Comparison of ENCODE assay signal across 41 mouse cellular contexts in genomic region chr2:29711877-29712276, GRCm38 (mm10). TPM values are rescaled to one million over a fixed set of nuclear protein-coding genes. Genes with fewer than 3 reads are reported as not detected.
DNase-seq lines count a peak whose midpoint lies in the region; ATAC-seq and TF ChIP-seq lines count a peak whose summit lies in the region.
"Had no signal": no experiment of that assay in that cellular context is flagged by ENCODE, and none has a peak within 500 bp of the region (broad histone marks: within the 10 kb centered on the region; RNA-seq: fewer than 3 reads in every experiment).

No protein-coding gene starts in this region.

- no peak for DNase-seq in cerebellum, adult 2 months
- no peak for DNase-seq in cerebellum, adult 11-12 months
- no peak for DNase-seq in heart, adult 8-10 months (ENCODE audit: low spot score)
- peak; percentile 71 for DNase-seq in NIH3T3 (ENCODE audit: low read depth)
- no peak for DNase-seq in forebrain, embryonic 14.5 days (ENCODE audit: low spot score)
- DNase-seq: adrenal gland, adult 2 months; cerebellum, adult 9-11 months; embryo, embryonic 11 days; gastrocnemius, postnatal 14 days; kidney, adult 18-20 months; kidney, postnatal 36 days; left cerebral cortex, postnatal 4 days; liver, postnatal 0 days; midbrain, embryonic 14.5 days; right cerebral cortex, postnatal 25 days; thymus, adult 18-20 months; thymus, postnatal 25 days had no signal

- H3ac ChIP-seq in myocyte (ENCODE audit: control insufficient read depth, insufficient read length) = no peak overlapping the region

- peaks cover 58% of the 10 kb centered on the region for H3K36me3 ChIP-seq in heart, embryonic 14.5 days (ENCODE audit: control insufficient read depth, insufficient read depth, low read length)
- peaks cover 4% of the 10 kb centered on the region for H3K36me3 ChIP-seq in myocyte (ENCODE audit: control insufficient read depth, insufficient read depth)
- peaks cover 37% of the 10 kb centered on the region for H3K36me3 ChIP-seq in forebrain, embryonic 15.5 days
- peaks cover 67% of the 10 kb centered on the region for H3K36me3 ChIP-seq in forebrain, embryonic 14.5 days (ENCODE audit: control insufficient read depth, insufficient read depth, low read length)

- no peaks in the 10 kb centered on the region for H3K9me3 ChIP-seq in heart, embryonic 14.5 days (ENCODE audit: control insufficient read depth, low read length)
- no peaks in the 10 kb centered on the region for H3K9me3 ChIP-seq in forebrain, embryonic 15.5 days
- no peaks in the 10 kb centered on the region for H3K9me3 ChIP-seq in forebrain, embryonic 14.5 days (replicated peaks; ENCODE audit: control insufficient read depth, low read length)
- H3K9me3 ChIP-seq: embryonic facial prominence, embryonic 13.5 days; G1E; heart, embryonic 15.5 days; liver, embryonic 12.5 days; neural tube, embryonic 15.5 days; stomach, embryonic 15.5 days had no signal

- H3K4me2 ChIP-seq in heart, embryonic 14.5 days (ENCODE audit: low read length) = no peak overlapping the region
- peak overlapping the region; percentile 68 for H3K4me2 ChIP-seq in myocyte (ENCODE audit: low read depth)
- no peak overlapping the region for H3K4me2 ChIP-seq in forebrain, embryonic 15.5 days (replicated peaks)
- H3K4me2 ChIP-seq in forebrain, embryonic 14.5 days (ENCODE audit: low read length) = no peak overlapping the region
- H3K4me2 ChIP-seq: embryonic facial prominence, embryonic 13.5 days; heart, embryonic 15.5 days; liver, embryonic 12.5 days; neural tube, embryonic 15.5 days; stomach, embryonic 15.5 days had no signal

- TF ChIP-seq CTCF in cerebellum, adult 2 months (IDR thresholded peaks at IDR 0.05; ENCODE audit: borderline replicate concordance, insufficient read depth, low read depth, low read length) = no peak

- no peaks in the 10 kb centered on the region for H3K27me3 ChIP-seq in cerebellum, adult 2 months (ENCODE audit: control insufficient read depth, insufficient read depth, low read length)
- no peaks in the 10 kb centered on the region for H3K27me3 ChIP-seq in heart, embryonic 14.5 days (ENCODE audit: control insufficient read depth, insufficient read depth, low read length)
- H3K27me3 ChIP-seq in myocyte (ENCODE audit: control insufficient read depth, insufficient read depth, insufficient read length) = no peaks in the 10 kb centered on the region
- H3K27me3 ChIP-seq in forebrain, embryonic 15.5 days = no peaks in the 10 kb centered on the region
- H3K27me3 ChIP-seq in forebrain, embryonic 14.5 days (replicated peaks; ENCODE audit: control insufficient read depth, insufficient read depth, low read length) = no peaks in the 10 kb centered on the region
- H3K27me3 ChIP-seq: embryonic facial prominence, embryonic 13.5 days; heart, embryonic 15.5 days; liver, embryonic 12.5 days; neural tube, embryonic 15.5 days; Patski; stomach, embryonic 15.5 days had no signal

- no peaks in the 10 kb centered on the region for H3K79me2 ChIP-seq in myocyte (ENCODE audit: control insufficient read depth, insufficient read depth)

- peaks cover 46% of the 10 kb centered on the region for H3K4me1 ChIP-seq in cerebellum, adult 2 months (ENCODE audit: control insufficient read depth, insufficient read depth, low read length)
- peaks cover 35 to 46% of the 10 kb centered on the region in 2 experiments for H3K4me1 ChIP-seq in heart, embryonic 14.5 days (ENCODE audit: control insufficient read depth in 2 of 2, insufficient read depth in 2 of 2, low read length in 2 of 2)
- H3K4me1 ChIP-seq in forebrain, embryonic 15.5 days = no peaks in the 10 kb centered on the region
- no peaks in the 10 kb centered on the region for H3K4me1 ChIP-seq in forebrain, embryonic 14.5 days (ENCODE audit: control insufficient read depth, insufficient read depth, low read length)
- H3K4me1 ChIP-seq: liver, embryonic 12.5 days had no signal

- 44% methylated on average over 5 of the region's 5 CpGs for WGBS in cerebellum, adult 2 months
- WGBS in heart, embryonic 14.5 days = 49% methylated on average over 5 of the region's 5 CpGs
- WGBS in forebrain, embryonic 15.5 days = 90% methylated on average over 5 of the region's 5 CpGs
- WGBS in forebrain, embryonic 14.5 days = 91% methylated on average over 5 of the region's 5 CpGs

- ATAC-seq in heart, embryonic 14.5 days (ENCODE audit: insufficient number of reproducible peaks, insufficient read depth, low FRiP score, low read depth) = no peak
- ATAC-seq in forebrain, embryonic 15.5 days (replicated peaks) = no peak
- no peak for ATAC-seq in forebrain, embryonic 14.5 days
- ATAC-seq: CD4-positive, CD25-positive, alpha-beta regulatory T cell, adult 4 months; forebrain, embryonic 16.5 days; hindbrain, embryonic 16.5 days; liver, embryonic 12.5 days; liver, postnatal 0 days; Patski had no signal

- 0 out of 2 replicates have a peak overlapping the region, but pooled peaks have one; percentile 16 for H3K9ac ChIP-seq in heart, embryonic 14.5 days (ENCODE audit: low read length)
- H3K9ac ChIP-seq in forebrain, embryonic 15.5 days (replicated peaks) = no peak overlapping the region
- no peak overlapping the region for H3K9ac ChIP-seq in forebrain, embryonic 14.5 days (ENCODE audit: low read length)
- H3K9ac ChIP-seq: embryonic facial prominence, embryonic 13.5 days; heart, embryonic 15.5 days; liver, embryonic 12.5 days; liver, postnatal 0 days; neural tube, embryonic 15.5 days; stomach, embryonic 15.5 days had no signal

- no peak for TF ChIP-seq POLR2A in cerebellum, adult 2 months (IDR thresholded peaks at IDR 0.05; ENCODE audit: borderline replicate concordance, insufficient read depth, low read length)
- no peak for TF ChIP-seq POLR2A in myocyte (IDR thresholded peaks at IDR 0.05; ENCODE audit: insufficient read length, low read depth)

- H3K27ac ChIP-seq in cerebellum, adult 2 months (ENCODE audit: insufficient read depth, low read length) = peak overlapping the region; percentile 82
- H3K27ac ChIP-seq in heart, embryonic 14.5 days (replicated peaks in 1 of 2; ENCODE audit: control insufficient read depth in 1 of 2, insufficient read depth in 1 of 2, low read depth in 2 of 2, low read length in 2 of 2) = peak overlapping the region in 1 of 2 experiments; percentile 3; a peak in 1 of 4 replicates
- no peak overlapping the region for H3K27ac ChIP-seq in forebrain, embryonic 15.5 days (replicated peaks)
- H3K27ac ChIP-seq in forebrain, embryonic 14.5 days (ENCODE audit: low read depth, low read length) = no peak overlapping the region
- H3K27ac ChIP-seq: embryonic facial prominence, embryonic 13.5 days; heart, embryonic 15.5 days; layer of hippocampus, adult 2 months; liver, embryonic 12.5 days; macrophage; neural tube, embryonic 15.5 days; stomach, embryonic 15.5 days had no signal

- no peak overlapping the region for H3K4me3 ChIP-seq in cerebellum, adult 2 months (replicated peaks; ENCODE audit: insufficient read depth, low read depth, low read length)
- no peak overlapping the region for H3K4me3 ChIP-seq in heart, embryonic 14.5 days (ENCODE audit: control insufficient read depth in 1 of 2, insufficient read depth in 1 of 2, low read depth in 1 of 2, low read length in 2 of 2)
- H3K4me3 ChIP-seq in myocyte = no peak overlapping the region
- H3K4me3 ChIP-seq in forebrain, embryonic 15.5 days = no peak overlapping the region
- H3K4me3 ChIP-seq in forebrain, embryonic 14.5 days (ENCODE audit: low read depth, low read length) = no peak overlapping the region
- H3K4me3 ChIP-seq: embryonic facial prominence, embryonic 13.5 days; heart, embryonic 15.5 days; layer of hippocampus, adult 2 months; liver, embryonic 12.5 days; neural tube, embryonic 15.5 days; stomach, embryonic 15.5 days had no signal

TF ChIP-seq in myocyte, 11 proteins besides CTCF, POLR2A, EP300 and RAD21:
- no peak for TF ChIP-seq USF1 (IDR thresholded peaks at IDR 0.05; ENCODE audit: low read depth)

RNA-seq across cellular contexts. Expression of gene Gm13420, which starts 39.6 kb away (rescaled TPM):
- polyA plus RNA-seq in cerebellum, adult 2 months (2012; rRNA removed) = 0.19 and 0.28 TPM in 2 replicates
- polyA plus RNA-seq in heart, embryonic 14.5 days (2014; fragmentation: Nextera tagmentation; extraction: Ambion mirVana) = not detected in 2 replicates
- not detected for total RNA-seq in heart, adult 8-10 months (2022)
- polyA plus RNA-seq in myocyte (2012; fragmentation: generic; extraction: Trizol) = not detected
- not detected in 2 replicates for polyA plus RNA-seq in forebrain, embryonic 15.5 days (2015; fragmentation: Nextera tagmentation; extraction: Ambion mirVana)
- not detected in 2 replicates for polyA plus RNA-seq in forebrain, embryonic 14.5 days (2014; fragmentation: Nextera tagmentation; extraction: Ambion mirVana)
- total RNA-seq: adrenal gland, adult 2 months; G1E; gastrocnemius, postnatal 14 days; granulocyte monocyte progenitor cell, adult 5-6 weeks; heart, postnatal 25 days; monocyte, adult 5-6 weeks had no signal
- polyA plus RNA-seq: adrenal gland, adult 2 months; embryonic facial prominence, embryonic 13.5 days; forebrain, embryonic 16.5 days; G1E; heart, embryonic 15.5 days; hindbrain, embryonic 11.5 days; macrophage; midbrain, embryonic 14.5 days had no signal

RNA-seq across cellular contexts. Expression of gene Gm13547, which starts 47.2 kb away (rescaled TPM):
- not detected in 2 replicates for polyA plus RNA-seq in cerebellum, adult 2 months (2012; rRNA removed)
- not detected in 2 replicates for polyA plus RNA-seq in heart, embryonic 14.5 days (2014; fragmentation: Nextera tagmentation; extraction: Ambion mirVana)
- total RNA-seq in heart, adult 8-10 months (2022) = not detected
- polyA plus RNA-seq in myocyte (2012; fragmentation: generic; extraction: Trizol) = not detected
- polyA plus RNA-seq in forebrain, embryonic 15.5 days (2015; fragmentation: Nextera tagmentation; extraction: Ambion mirVana) = 0.79 TPM in 1 of 2 replicates, not detected in the other
- not detected in 2 replicates for polyA plus RNA-seq in forebrain, embryonic 14.5 days (2014; fragmentation: Nextera tagmentation; extraction: Ambion mirVana)
- total RNA-seq: adrenal gland, adult 2 months; gastrocnemius, postnatal 14 days; granulocyte monocyte progenitor cell, adult 5-6 weeks; heart, postnatal 25 days; layer of hippocampus, adult 2 months; layer of hippocampus, postnatal 25 days; left cerebral cortex, postnatal 4 days; monocyte, adult 5-6 weeks had no signal
- polyA plus RNA-seq: adrenal gland, adult 2 months; CD4-positive, CD25-positive, alpha-beta regulatory T cell, adult 4 months; embryonic facial prominence, embryonic 13.5 days; G1E; heart, embryonic 15.5 days; hindbrain, embryonic 11.5 days; hindbrain, embryonic 16.5 days; intestine, embryonic 14.5 days; kidney, embryonic 16.5 days; limb, embryonic 14.5 days; liver, embryonic 12.5 days; liver, postnatal 0 days; lung, embryonic 16.5 days; macrophage; midbrain, embryonic 14.5 days; neural tube, embryonic 15.5 days; stomach, embryonic 15.5 days had no signal
